Mouse (Mus musculus) CH12.LX (cell line): ENCODE results near the gene BC030499. TPM values are rescaled to one million over a fixed set of nuclear protein-coding genes. Genes with fewer than 3 reads are reported as not detected.

Source experiments
- DNase-seq: peaks from one replicate; pipeline ENCODE4 v3.0.0-alpha.2; 2013; ENCODE audit errors: extremely low read depth
- H3K27ac ChIP-seq: 2 replicates; pipeline ENCODE4 v1.5.1; 2012; ENCODE audit warnings: low read depth, mild to moderate bottlenecking, control low read depth, moderate library complexity; ENCODE audit not compliant: insufficient read depth
- H3K27me3 ChIP-seq: replicated peaks from 2 replicates; pipeline ENCODE3; 2012; ENCODE audit warnings: inconsistent platforms
- H3K36me3 ChIP-seq, 2 experiments: replicated peaks in 1 of 2; 2 replicates each; pipeline versions ENCODE3 to v1.6.1; 2012; ENCODE audit warnings: inconsistent platforms in 1 of 2, low read length in 1 of 2, mild to moderate bottlenecking in 1 of 2, mixed read lengths in 1 of 2, moderate library complexity in 1 of 2; ENCODE audit not compliant: control insufficient read depth in 1 of 2, insufficient read depth in 1 of 2
- H3K4me1 ChIP-seq, 2 experiments: 2 replicates each; pipeline ENCODE4 v1.6.1; 2012; ENCODE audit warnings: inconsistent platforms in 1 of 2, moderate library complexity in 1 of 2; ENCODE audit not compliant: insufficient read depth in 2 of 2, control insufficient read depth in 1 of 2
- H3K4me2 ChIP-seq: 2 replicates; pipeline ENCODE4 v1.6.1; 2012; ENCODE audit warnings: low read depth, mild to moderate bottlenecking, control low read depth; ENCODE audit not compliant: poor library complexity, insufficient read depth, severe bottlenecking
- H3K4me3 ChIP-seq, 3 experiments: fragments of 150-350 bp in 1 of 3; sonication (generic) in 1 of 3; replicated peaks in 1 of 3; 2 replicates each; pipeline versions ENCODE3 to v1.5.1; 2011 to 2012; ENCODE audit warnings: low read depth in 2 of 3, low read length in 2 of 3, mild to moderate bottlenecking in 2 of 3, moderate library complexity in 2 of 3, control low read depth in 1 of 3, improper control_type of control experiment in 1 of 3, inconsistent platforms in 1 of 3, mixed read lengths in 1 of 3; ENCODE audit not compliant: poor library complexity in 1 of 3
- H3K79me2 ChIP-seq: replicated peaks from 2 replicates; pipeline ENCODE4 v1.6.1; 2012; ENCODE audit warnings: mild to moderate bottlenecking, moderate library complexity; ENCODE audit not compliant: control insufficient read depth, poor library complexity, insufficient read depth, severe bottlenecking; ENCODE audit errors: extremely low read depth
- H3K9ac ChIP-seq: 2 replicates; pipeline ENCODE4 v1.6.1; 2012; ENCODE audit warnings: low read depth, mild to moderate bottlenecking, control low read depth, moderate library complexity; ENCODE audit not compliant: insufficient read depth
- H3K9me3 ChIP-seq: replicated peaks from 2 replicates; pipeline ENCODE3; 2012; ENCODE audit warnings: low read length, inconsistent platforms, mixed read lengths
- CHD1 ChIP-seq: IDR thresholded peaks from 2 replicates; pipeline ENCODE4 v1.6.1; 2012; ENCODE audit warnings: low read depth, low read length, improper control_type of control experiment, inconsistent platforms
- CTCF ChIP-seq, 2 experiments: IDR thresholded peaks in 1 of 2; conservative IDR thresholded peaks in 1 of 2; 2 replicates each; pipeline ENCODE4 v1.5.1; 2011 to 2012; ENCODE audit warnings: low read depth in 2 of 2, low read length in 2 of 2, improper control_type of control experiment in 1 of 2, inconsistent platforms in 1 of 2, mild to moderate bottlenecking in 1 of 2, moderate library complexity in 1 of 2
- E2F4 ChIP-seq: IDR thresholded peaks from 2 replicates; pipeline ENCODE4 v1.6.1; 2011; ENCODE audit warnings: low read depth, low read length, improper control_type of control experiment; ENCODE audit not compliant: insufficient replicate concordance
- ELF1 ChIP-seq: IDR thresholded peaks from 2 replicates; pipeline ENCODE4 v1.6.1; 2014; ENCODE audit warnings: low read depth, mild to moderate bottlenecking, inconsistent platforms, low read length, improper control_type of control experiment
- EP300 ChIP-seq: IDR thresholded peaks from 2 replicates; pipeline ENCODE4 v1.6.1; 2011; ENCODE audit warnings: low read length, improper control_type of control experiment
- ETS1 ChIP-seq: conservative IDR thresholded peaks from 2 replicates; pipeline ENCODE4 v1.6.1; 2012; ENCODE audit warnings: low read depth, mild to moderate bottlenecking, inconsistent platforms, low read length, improper control_type of control experiment, moderate library complexity
- GABPA ChIP-seq: IDR thresholded peaks from 2 replicates; pipeline ENCODE4 v1.6.1; 2012; ENCODE audit warnings: low read depth, low read length, improper control_type of control experiment, inconsistent platforms; ENCODE audit not compliant: insufficient replicate concordance
- HCFC1 ChIP-seq: IDR thresholded peaks from 2 replicates; pipeline ENCODE4 v1.6.1; 2012; ENCODE audit warnings: low read depth, mild to moderate bottlenecking, inconsistent platforms, low read length, improper control_type of control experiment
- IRF4 ChIP-seq: IDR thresholded peaks from 2 replicates; pipeline ENCODE4 v1.6.1; 2014; ENCODE audit warnings: low read depth, mild to moderate bottlenecking, inconsistent platforms, low read length, improper control_type of control experiment
- JUN ChIP-seq: IDR thresholded peaks from 2 replicates; pipeline ENCODE4 v1.6.1; 2011; ENCODE audit warnings: low read depth, mild to moderate bottlenecking, low read length, improper control_type of control experiment, moderate library complexity; ENCODE audit not compliant: insufficient read depth
- JUND ChIP-seq: conservative IDR thresholded peaks from 2 replicates; pipeline ENCODE4 v1.6.1; 2011; ENCODE audit warnings: low read depth, low read length, improper control_type of control experiment
- KAT2A ChIP-seq: IDR thresholded peaks from 2 replicates; pipeline ENCODE4 v1.6.1; 2012; ENCODE audit warnings: low read length, improper control_type of control experiment, inconsistent platforms; ENCODE audit not compliant: insufficient replicate concordance
- MAFK ChIP-seq: IDR thresholded peaks from 2 replicates; pipeline ENCODE4 v1.6.1; 2011; ENCODE audit warnings: low read length, improper control_type of control experiment; ENCODE audit not compliant: insufficient replicate concordance
- MAX ChIP-seq: IDR thresholded peaks from 2 replicates; pipeline ENCODE4 v1.6.1; 2011; ENCODE audit warnings: low read length, improper control_type of control experiment
- MAZ ChIP-seq: IDR thresholded peaks from 2 replicates; pipeline ENCODE4 v1.6.1; 2012; ENCODE audit warnings: low read depth, mild to moderate bottlenecking, inconsistent platforms, low read length, improper control_type of control experiment, moderate library complexity
- MEF2A ChIP-seq: IDR thresholded peaks from 2 replicates; pipeline ENCODE4 v1.6.1; 2014; ENCODE audit warnings: low read depth, mild to moderate bottlenecking, inconsistent platforms, low read length, improper control_type of control experiment, borderline replicate concordance
- MXI1 ChIP-seq: IDR thresholded peaks from 2 replicates; pipeline ENCODE4 v1.6.1; 2011; ENCODE audit warnings: mild to moderate bottlenecking, low read depth, low read length, improper control_type of control experiment
- POLR2A ChIP-seq: IDR thresholded peaks from 2 replicates; pipeline ENCODE4 v1.6.1; 2011; ENCODE audit warnings: low read depth, mild to moderate bottlenecking, improper control_type of control experiment, low read length
- RCOR1 ChIP-seq: conservative IDR thresholded peaks from 2 replicates; pipeline ENCODE4 v1.6.1; 2012; ENCODE audit warnings: low read depth, mild to moderate bottlenecking, inconsistent platforms, low read length, improper control_type of control experiment
- SIN3A ChIP-seq: IDR thresholded peaks from 2 replicates; pipeline ENCODE4 v1.6.1; 2012; ENCODE audit warnings: low read length, improper control_type of control experiment, inconsistent platforms
- TBP ChIP-seq: conservative IDR thresholded peaks from 2 replicates; pipeline ENCODE4 v1.6.1; 2011; ENCODE audit warnings: low read depth, low read length, improper control_type of control experiment
- TCF12 ChIP-seq: IDR thresholded peaks from 2 replicates; pipeline ENCODE4 v1.6.1; 2014; ENCODE audit warnings: low read depth, mild to moderate bottlenecking, inconsistent platforms, low read length, improper control_type of control experiment
- UBTF ChIP-seq: IDR thresholded peaks from 2 replicates; pipeline ENCODE4 v1.6.1; 2012; ENCODE audit warnings: low read depth, mild to moderate bottlenecking, inconsistent platforms, low read length, improper control_type of control experiment, moderate library complexity
- USF1 ChIP-seq: IDR thresholded peaks from 2 replicates; pipeline ENCODE4 v1.6.1; 2014; ENCODE audit warnings: low read depth, mild to moderate bottlenecking, inconsistent platforms, low read length, improper control_type of control experiment
- USF2 ChIP-seq: conservative IDR thresholded peaks from 2 replicates; pipeline ENCODE4 v1.6.1; 2011; ENCODE audit warnings: low read depth, low read length, improper control_type of control experiment
- ZC3H11A ChIP-seq: IDR thresholded peaks from 2 replicates; pipeline ENCODE4 v1.6.1; 2012; ENCODE audit warnings: low read depth, mild to moderate bottlenecking, inconsistent platforms, low read length, improper control_type of control experiment
- ZKSCAN1 ChIP-seq: IDR thresholded peaks from 2 replicates; pipeline ENCODE4 v1.6.1; 2012; ENCODE audit warnings: low read depth, inconsistent platforms, low read length, improper control_type of control experiment, borderline replicate concordance
- ZNF384 ChIP-seq: IDR thresholded peaks from 2 replicates; pipeline ENCODE4 v1.6.1; 2012; ENCODE audit warnings: low read depth, low read length, improper control_type of control experiment, inconsistent platforms
- dilution Hi-C: fragments of 300-500 bp; cut with MboI; formaldehyde crosslinking; loops from 2 replicates; pipeline ENCODE4 v1.14.3; 2020; ENCODE audit warnings: low sequenced_read_pairs; ENCODE audit not compliant: extremely low pct_unique_long_range_greater_than_20kb, extremely low pct_ligation_motif_present
- in situ Hi-C: fragments of 300-500 bp; cut with MboI; formaldehyde crosslinking; loops from 3 replicates; pipeline ENCODE4 v1.14.3; 2019; ENCODE audit warnings: low sequenced_read_pairs, low pct_ligation_motif_present, low pct_unique_long_range_greater_than_20kb, mixed read lengths
- polyA plus RNA-seq: library from polyadenylated mRNA; unstranded; fragments of >175 nt; gene quantifications from 2 replicates; pipeline ENCODE4 v1.2.1, GENCODE M21; 2012; ENCODE audit warnings: low read depth; ENCODE audit not compliant: insufficient read length
- total RNA-seq, 2 experiments: library from RNA; depleted of rRNA; stranded (reverse); fragments of 300-350 nt in 1 of 2; fragments of >200 nt in 1 of 2; gene quantifications; 2 replicates each; pipeline ENCODE4 v1.2.3; 2012 to 2014

BC030499 gene
- total and polyA plus RNA-seq, 3 experiments = 0.81 to 1.3 (median 1.1) TPM

DNA sequence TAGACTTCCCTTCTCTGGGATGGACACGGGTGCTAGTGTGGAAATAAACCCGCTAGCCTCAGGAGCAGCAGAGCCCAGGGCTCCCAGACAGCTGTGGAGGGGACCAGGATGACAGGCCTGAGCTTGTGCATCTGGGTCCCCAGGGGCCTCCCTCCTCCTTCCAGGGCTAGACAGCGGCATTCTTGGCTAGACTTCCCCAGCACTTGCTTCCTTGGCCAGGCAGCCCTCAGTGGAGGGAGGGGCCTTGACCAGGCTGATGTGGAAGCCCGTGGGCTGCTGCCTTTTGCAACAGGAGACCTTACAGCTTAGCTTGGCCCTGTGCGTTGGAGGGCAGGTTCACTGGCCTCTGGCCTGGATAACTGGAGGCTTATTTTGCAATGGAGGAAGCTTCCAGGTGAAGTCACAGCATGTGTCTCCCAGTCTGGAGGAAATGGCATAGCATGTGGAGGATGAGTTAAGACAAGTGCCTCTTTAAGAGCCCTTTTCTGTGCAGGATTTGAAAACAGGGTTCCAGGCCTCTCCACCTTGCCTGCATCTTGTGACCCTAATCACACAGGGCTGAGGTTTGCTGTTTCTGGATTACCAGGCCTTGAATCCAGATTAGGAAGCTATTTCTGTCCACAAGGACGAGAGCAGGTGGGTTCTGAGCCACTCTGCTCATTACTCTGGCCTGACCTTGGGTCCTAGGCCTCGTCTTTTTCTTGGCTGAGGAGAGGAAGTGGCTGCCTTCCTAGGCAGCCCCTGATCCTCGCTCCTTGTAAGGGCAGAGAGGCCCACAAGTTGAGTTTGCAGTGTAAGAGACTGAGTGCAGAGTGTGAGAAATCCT is 54.5 kb downstream of the BC030499 start:
- DNase-seq = no peak
- TF ChIP-seq TCF12 (peak; percentile 64; the same call in 1 of the 2 replicates), GABPA (no peak), E2F4 (no peak), UBTF (0 out of 2 replicates have a peak, but pooled peaks have one; percentile 14), CHD1 (peak; percentile 91; the same call in 1 of the 2 replicates), MAZ (no peak), CTCF (conservative IDR thresholded peaks at IDR 0.05 in 1 of 2, IDR thresholded peaks at IDR 0.05 in 1 of 2; ENCODE audit: low read depth in 2 of 2, low read length in 2 of 2) (no peak), MEF2A (peak; percentile 34), KAT2A (0 out of 2 replicates have a peak, but pooled peaks have one; percentile 24), MAX (0 out of 2 replicates have a peak, but pooled peaks have one; percentile 8)
- no peaks in the 10 kb centered on the region for H3K27me3 ChIP-seq

DNA sequence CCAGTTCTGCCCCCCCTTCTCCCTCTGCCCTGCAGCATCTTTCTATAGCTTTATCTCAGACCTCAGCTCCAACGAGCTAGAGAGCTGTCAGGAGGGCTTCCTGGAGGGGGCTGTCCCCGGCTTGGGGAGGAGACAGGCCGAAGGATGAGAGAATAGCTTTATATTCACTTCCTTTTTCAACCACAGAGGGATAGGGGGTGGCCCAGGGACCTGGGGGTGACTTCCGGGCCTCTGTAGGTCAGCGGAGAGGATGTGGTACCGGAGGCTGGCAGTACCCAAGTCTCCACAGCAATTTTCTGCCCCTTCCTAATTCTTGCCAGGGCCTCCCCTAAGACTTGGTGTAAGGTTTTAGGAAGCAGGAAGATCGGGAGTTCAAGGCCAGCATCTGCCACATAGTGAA is 55.2 kb downstream of the BC030499 start:
- Histone ChIP-seq H3K4me1 (peaks cover 35 to 67% of the 10 kb centered on the region in 2 experiments), H3K27me3 (no peaks in the 10 kb centered on the region), H3K9ac (peak overlapping the region; percentile 91), H3K79me2 (peaks cover 8% of the 10 kb centered on the region), H3K4me2 (peak overlapping the region; percentile 77), H3K4me3 (peak overlapping the region; percentile 38 to 75 (median 73)), H3K27ac (peak overlapping the region; percentile 64), H3K9me3 (no peaks in the 10 kb centered on the region), H3K36me3 (peaks cover 19 to 42% of the 10 kb centered on the region in 2 experiments)
- DNase-seq = peak; percentile 90
- in situ Hi-C loops = no loop called here
- dilution Hi-C loops = no loop called here
- TF ChIP-seq MAFK = 0 out of 2 replicates have a peak, but pooled peaks have one; percentile 46
- no peak for TF ChIP-seq GABPA
- TF ChIP-seq KAT2A = 0 out of 2 replicates have a peak, but pooled peaks have one; percentile 47
- no peak for TF ChIP-seq ZNF384
- TF ChIP-seq JUN = no peak; the same call in 1 of the 2 replicates
- TF ChIP-seq SIN3A = peak; percentile 66
- TF ChIP-seq TCF12 = peak; percentile 68
- TF ChIP-seq MAX = peak; percentile 49; the same call in 1 of the 2 replicates
- peak; percentile 83 for TF ChIP-seq ZKSCAN1
- TF ChIP-seq CHD1 = peak; percentile 63
- 0 out of 2 replicates have a peak, but pooled peaks have one; percentile 38 for TF ChIP-seq TBP
- TF ChIP-seq MXI1 = peak; percentile 80
- peak; percentile 89 for TF ChIP-seq ELF1
- TF ChIP-seq RCOR1 = no peak; the same call in 1 of the 2 replicates
- TF ChIP-seq POLR2A = peak; percentile 61; the same call in 1 of the 2 replicates
- no peak for TF ChIP-seq USF1
- TF ChIP-seq CTCF (conservative IDR thresholded peaks at IDR 0.05 in 1 of 2, IDR thresholded peaks at IDR 0.05 in 1 of 2; ENCODE audit: low read depth in 2 of 2, low read length in 2 of 2) = no peak
- TF ChIP-seq MEF2A = peak; percentile 89
- peak; percentile 75 for TF ChIP-seq EP300
- no peak for TF ChIP-seq ZC3H11A
- peak; percentile 73 for TF ChIP-seq ETS1
- peak; percentile 33; the same call in 1 of the 2 replicates for TF ChIP-seq UBTF
- no peak for TF ChIP-seq JUND
- TF ChIP-seq HCFC1 = peak; percentile 63
- no peak for TF ChIP-seq USF2
- peak; percentile 87 for TF ChIP-seq IRF4

More for the DNA sequence above, 54.5 kb downstream of the BC030499 start:
- Histone ChIP-seq H3K36me3 (peaks cover 22 to 44% of the 10 kb centered on the region in 2 experiments), H3K4me1 (peaks cover 35 to 61% of the 10 kb centered on the region in 2 experiments), H3K27ac (peak overlapping the region; percentile 64), H3K9ac (peak overlapping the region; percentile 91), H3K9me3 (no peaks in the 10 kb centered on the region), H3K79me2 (peaks cover 8% of the 10 kb centered on the region), H3K4me3 (peak overlapping the region; percentile 38 to 75 (median 73)), H3K4me2 (peak overlapping the region; percentile 77)
- in situ Hi-C loops = no loop called here
- dilution Hi-C loops = no loop called here
